Mouse (Mus musculus) forebrain, embryonic 14.5 days (tissue): ENCODE data around the gene Negr1. TPM values are rescaled to one million over a fixed set of nuclear protein-coding genes. Genes with fewer than 3 reads are reported as not detected.
A peak's percentile ranks its signal among the peaks of the same experiment; 100 is the strongest.

ENCODE experiments used
- ATAC-seq: fragments of 200-750 bp; cut with Nextera tagmentation; 2 replicates; pipeline ENCODE4 v1.8.0; 2017; ENCODE audit warnings: mild to moderate bottlenecking, moderate library complexity
- DNase-seq: peaks from one replicate; pipeline ENCODE4 v3.0.0-alpha.2; 2015; ENCODE audit warnings: low spot score
- H3K27ac ChIP-seq: fragments of 300-500 bp; sonication (generic); 2 replicates; pipeline ENCODE4 v1.5.1; 2014; ENCODE audit warnings: low read depth, mild to moderate bottlenecking, control low read depth, low read length, moderate library complexity
- H3K27me3 ChIP-seq: fragments of 300-500 bp; sonication (generic); replicated peaks from 2 replicates; pipeline ENCODE4 v1.6.1; 2014; ENCODE audit warnings: low read length, control low read depth, mixed read lengths; ENCODE audit not compliant: control insufficient read depth, insufficient read depth
- H3K36me3 ChIP-seq: fragments of 300-500 bp; sonication (generic); 2 replicates; pipeline ENCODE4 v1.6.1; 2014; ENCODE audit warnings: low read length, control low read depth; ENCODE audit not compliant: control insufficient read depth, insufficient read depth
- H3K4me1 ChIP-seq: fragments of 300-500 bp; sonication (generic); 2 replicates; pipeline ENCODE4 v1.6.1; 2014; ENCODE audit warnings: antibody characterized with exemption, low read length, control low read depth; ENCODE audit not compliant: control insufficient read depth, insufficient read depth
- H3K4me2 ChIP-seq: fragments of 300-500 bp; sonication (generic); 2 replicates; pipeline ENCODE4 v1.6.1; 2014; ENCODE audit warnings: mild to moderate bottlenecking, control low read depth, low read length
- H3K4me3 ChIP-seq: fragments of 300-500 bp; sonication (generic); 2 replicates; pipeline ENCODE4 v1.5.1; 2014; ENCODE audit warnings: low read depth, low read length, control low read depth
- H3K9ac ChIP-seq: fragments of 300-500 bp; sonication (generic); 2 replicates; pipeline ENCODE4 v1.6.1; 2014; ENCODE audit warnings: mild to moderate bottlenecking, low read length, control low read depth, moderate library complexity
- H3K9me3 ChIP-seq: fragments of 300-500 bp; sonication (generic); replicated peaks from 2 replicates; pipeline ENCODE4 v1.6.1; 2016; ENCODE audit warnings: low read length, control low read depth, mixed read lengths; ENCODE audit not compliant: control insufficient read depth
- WGBS: fragments of 180-500 bp; shearing (Covaris S2); extraction: QIAGEN DNeasy Blood & Tissue Kit; methylation state at CpG from one replicate; pipeline ENCODE4 v1.1.7; 2014; 5-methylcytosine and 5-hydroxymethylcytosine counted together
- polyA plus RNA-seq: library from polyadenylated mRNA; unstranded; fragments of >200 nt; fragmentation: Nextera tagmentation; extraction: Ambion mirVana; gene quantifications from 2 replicates; pipeline ENCODE4 v1.2.1, GENCODE M21; 2014

The Negr1 gene
- polyA plus RNA-seq, 1 experiment from 2014 or later, result 28.3 TPM

- DNase-seq, result no peak
- no peak overlapping the region for H3K4me2 ChIP-seq
- no peak for ATAC-seq
- H3K9ac ChIP-seq, result no peak overlapping the region
- WGBS, result 83% methylated on average over 4 of the region's 4 CpGs
- no peaks in the 10 kb centered on the region for H3K4me1 ChIP-seq
- H3K4me3 ChIP-seq, result no peak overlapping the region
- H3K27me3 ChIP-seq, result no peaks in the 10 kb centered on the region
- H3K9me3 ChIP-seq, result no peaks in the 10 kb centered on the region
- no peaks in the 10 kb centered on the region for H3K36me3 ChIP-seq
- H3K27ac ChIP-seq, result no peak overlapping the region
Observed at GRCm38 (mm10) chr3:156710693-156711092, 149.1 kb downstream of the Negr1 start.

- no peaks in the 10 kb centered on the region for H3K4me1 ChIP-seq
- H3K9ac ChIP-seq, result no peak overlapping the region
- H3K27me3 ChIP-seq, result no peaks in the 10 kb centered on the region
- no peak overlapping the region for H3K4me3 ChIP-seq
- no peaks in the 10 kb centered on the region for H3K9me3 ChIP-seq
- no peak for ATAC-seq
- no peaks in the 10 kb centered on the region for H3K36me3 ChIP-seq
- no peak overlapping the region for H3K4me2 ChIP-seq
- no peak for DNase-seq
- no peak overlapping the region for H3K27ac ChIP-seq
Observed at GRCm38 (mm10) chr3:156736335-156736734, 174.7 kb downstream of the Negr1 start.

GRCm38 (mm10) chr3:156739529-156739928 is 177.9 kb downstream of the Negr1 start:
- WGBS, result 82% methylated on average over 3 of the region's 3 CpGs
- DNase-seq (no peak), ATAC-seq (no peak)
- Histone ChIP-seq H3K36me3 (no peaks in the 10 kb centered on the region), H3K4me3 (no peak overlapping the region), H3K27me3 (no peaks in the 10 kb centered on the region), H3K4me1 (no peaks in the 10 kb centered on the region), H3K9ac (no peak overlapping the region), H3K4me2 (no peak overlapping the region), H3K27ac (no peak overlapping the region), H3K9me3 (no peaks in the 10 kb centered on the region)

GRCm38 (mm10) chr3:156743266-156743665 is 181.7 kb downstream of the Negr1 start:
- H3K36me3 ChIP-seq, result no peaks in the 10 kb centered on the region
- ATAC-seq (no peak), DNase-seq (no peak)
- no peak overlapping the region for H3K9ac ChIP-seq
- H3K4me3 ChIP-seq, result no peak overlapping the region
- H3K27ac ChIP-seq, result no peak overlapping the region
- no peaks in the 10 kb centered on the region for H3K4me1 ChIP-seq
- no peaks in the 10 kb centered on the region for H3K27me3 ChIP-seq
- WGBS, result 81% methylated on average over 1 of the region's 1 CpGs
- no peaks in the 10 kb centered on the region for H3K9me3 ChIP-seq
- H3K4me2 ChIP-seq, result no peak overlapping the region

GRCm38 (mm10) chr3:156745218-156745770 is 183.7 kb downstream of the Negr1 start:
- Histone ChIP-seq H3K27ac (no peak overlapping the region), H3K9me3 (no peaks in the 10 kb centered on the region), H3K9ac (no peak overlapping the region), H3K36me3 (no peaks in the 10 kb centered on the region), H3K4me3 (no peak overlapping the region), H3K4me1 (no peaks in the 10 kb centered on the region), H3K4me2 (no peak overlapping the region), H3K27me3 (no peaks in the 10 kb centered on the region)
- DNase-seq, result no peak
- ATAC-seq, result no peak
- WGBS, result 89% methylated on average over 5 of the region's 5 CpGs

- no peak overlapping the region for H3K9ac ChIP-seq
- H3K4me2 ChIP-seq, result no peak overlapping the region
- no peaks in the 10 kb centered on the region for H3K36me3 ChIP-seq
- no peaks in the 10 kb centered on the region for H3K4me1 ChIP-seq
- DNase-seq (no peak), ATAC-seq (no peak)
- 81% methylated on average over 3 of the region's 3 CpGs for WGBS
- H3K27me3 ChIP-seq, result no peaks in the 10 kb centered on the region
- no peaks in the 10 kb centered on the region for H3K9me3 ChIP-seq
- H3K27ac ChIP-seq, result no peak overlapping the region
- H3K4me3 ChIP-seq, result no peak overlapping the region
Observed at GRCm38 (mm10) chr3:156747456-156747855, 185.9 kb downstream of the Negr1 start.

GRCm38 (mm10) chr3:156753780-156754373 is 192.3 kb downstream of the Negr1 start:
- H3K4me1 ChIP-seq, result peaks cover 7% of the 10 kb centered on the region; the same call in 1 of the 2 replicates
- DNase-seq (peak; percentile 74), ATAC-seq (peak; percentile 64)
- H3K27me3 ChIP-seq, result no peaks in the 10 kb centered on the region
- H3K4me3 ChIP-seq, result no peak overlapping the region
- H3K27ac ChIP-seq, result peak overlapping the region; percentile 35; the same call in 1 of the 2 replicates
- WGBS, result 8% methylated on average over 4 of the region's 4 CpGs
- no peaks in the 10 kb centered on the region for H3K36me3 ChIP-seq
- H3K4me2 ChIP-seq, result no peak overlapping the region
- no peak overlapping the region for H3K9ac ChIP-seq
- no peaks in the 10 kb centered on the region for H3K9me3 ChIP-seq

- ATAC-seq (peak; percentile 65), DNase-seq (peak; percentile 52)
- 23% methylated on average over 1 of the region's 1 CpGs for WGBS
- Histone ChIP-seq H3K4me3 (no peak overlapping the region), H3K4me2 (no peak overlapping the region), H3K9ac (no peak overlapping the region), H3K27me3 (no peaks in the 10 kb centered on the region), H3K27ac (peak overlapping the region; percentile 11; the same call in 1 of the 2 replicates), H3K4me1 (peaks cover 7% of the 10 kb centered on the region; the same call in 1 of the 2 replicates), H3K36me3 (no peaks in the 10 kb centered on the region), H3K9me3 (no peaks in the 10 kb centered on the region)
Observed at GRCm38 (mm10) chr3:156754790-156755530, 193.4 kb downstream of the Negr1 start.

GRCm38 (mm10) chr3:156765015-156765414 is 203.4 kb downstream of the Negr1 start:
- H3K9ac ChIP-seq, result no peak overlapping the region
- WGBS, result 64% methylated on average over 3 of the region's 3 CpGs
- H3K27ac ChIP-seq, result no peak overlapping the region

More at GRCm38 (mm10) chr3:156765015-156765414, 203.4 kb downstream of the Negr1 start:
- H3K4me3 ChIP-seq, result no peak overlapping the region
- no peaks in the 10 kb centered on the region for H3K9me3 ChIP-seq
- ATAC-seq (no peak), DNase-seq (no peak)
- H3K36me3 ChIP-seq, result no peaks in the 10 kb centered on the region
- H3K27me3 ChIP-seq, result no peaks in the 10 kb centered on the region
- 0 out of 2 replicates have a peak, but pooled peaks cover 7% of the 10 kb centered on the region for H3K4me1 ChIP-seq
- H3K4me2 ChIP-seq, result no peak overlapping the region
